Mouse (Mus musculus) forebrain, embryonic 14.5 days (tissue): Measurements from ENCODE around the gene Akain1. TPM values are rescaled to one million over a fixed set of nuclear protein-coding genes. Genes with fewer than 3 reads are reported as not detected.

ENCODE experiments used
- ATAC-seq: fragments of 200-750 bp; cut with Nextera tagmentation; 2 replicates; pipeline ENCODE4 v1.8.0; 2017; ENCODE audit warnings: mild to moderate bottlenecking, moderate library complexity
- DNase-seq: peaks from one replicate; pipeline ENCODE4 v3.0.0-alpha.2; 2015; ENCODE audit warnings: low spot score
- H3K27ac ChIP-seq: fragments of 300-500 bp; sonication (generic); 2 replicates; pipeline ENCODE4 v1.5.1; 2014; ENCODE audit warnings: low read depth, mild to moderate bottlenecking, control low read depth, low read length, moderate library complexity
- H3K27me3 ChIP-seq: fragments of 300-500 bp; sonication (generic); replicated peaks from 2 replicates; pipeline ENCODE4 v1.6.1; 2014; ENCODE audit warnings: low read length, control low read depth, mixed read lengths; ENCODE audit not compliant: control insufficient read depth, insufficient read depth
- H3K36me3 ChIP-seq: fragments of 300-500 bp; sonication (generic); 2 replicates; pipeline ENCODE4 v1.6.1; 2014; ENCODE audit warnings: low read length, control low read depth; ENCODE audit not compliant: control insufficient read depth, insufficient read depth
- H3K4me1 ChIP-seq: fragments of 300-500 bp; sonication (generic); 2 replicates; pipeline ENCODE4 v1.6.1; 2014; ENCODE audit warnings: antibody characterized with exemption, low read length, control low read depth; ENCODE audit not compliant: control insufficient read depth, insufficient read depth
- H3K4me2 ChIP-seq: fragments of 300-500 bp; sonication (generic); 2 replicates; pipeline ENCODE4 v1.6.1; 2014; ENCODE audit warnings: mild to moderate bottlenecking, control low read depth, low read length
- H3K4me3 ChIP-seq: fragments of 300-500 bp; sonication (generic); 2 replicates; pipeline ENCODE4 v1.5.1; 2014; ENCODE audit warnings: low read depth, low read length, control low read depth
- H3K9ac ChIP-seq: fragments of 300-500 bp; sonication (generic); 2 replicates; pipeline ENCODE4 v1.6.1; 2014; ENCODE audit warnings: mild to moderate bottlenecking, low read length, control low read depth, moderate library complexity
- H3K9me3 ChIP-seq: fragments of 300-500 bp; sonication (generic); replicated peaks from 2 replicates; pipeline ENCODE4 v1.6.1; 2016; ENCODE audit warnings: low read length, control low read depth, mixed read lengths; ENCODE audit not compliant: control insufficient read depth
- WGBS: fragments of 180-500 bp; shearing (Covaris S2); extraction: QIAGEN DNeasy Blood & Tissue Kit; methylation state at CpG from one replicate; pipeline ENCODE4 v1.1.7; 2014; 5-methylcytosine and 5-hydroxymethylcytosine counted together
- polyA plus RNA-seq: library from polyadenylated mRNA; unstranded; fragments of >200 nt; fragmentation: Nextera tagmentation; extraction: Ambion mirVana; gene quantifications from 2 replicates; pipeline ENCODE4 v1.2.1, GENCODE M21; 2014

Akain1 gene
- 0.21 and 0.36 TPM in 2 replicates for polyA plus RNA-seq

GRCm38 (mm10) chr17:69438990-69439491 lies at the start of gene Akain1:
Akain1 (plus strand) TSS chr17:69439326.
- ATAC-seq, result peak; percentile 93

GRCm38 (mm10) chr17:69396147-69397033 lies 42.7 kb upstream of the Akain1 start:
- Histone ChIP-seq H3K4me1 (0 out of 2 replicates have a peak, but pooled peaks cover 2% of the 10 kb centered on the region), H3K27ac (no peak overlapping the region), H3K9me3 (no peaks in the 10 kb centered on the region), H3K4me3 (no peak overlapping the region), H3K27me3 (no peaks in the 10 kb centered on the region), H3K36me3 (0 out of 2 replicates have a peak, but pooled peaks cover 4% of the 10 kb centered on the region), H3K4me2 (no peak overlapping the region), H3K9ac (no peak overlapping the region)
- no peak for ATAC-seq
- WGBS, result 26% methylated on average over 16 of the region's 16 CpGs
- DNase-seq, result no peak

More at GRCm38 (mm10) chr17:69438990-69439491, at the start of gene Akain1:
- Histone ChIP-seq H3K4me3 (peak within 1 kb of the TSS; percentile 52), H3K9me3 (no peaks in the 10 kb centered on the region), H3K36me3 (no peaks in the 10 kb centered on the region), H3K9ac (peak within 1 kb of the TSS; percentile 56), H3K27me3 (peaks cover 31% of the 10 kb centered on the region), H3K4me1 (peaks cover 4% of the 10 kb centered on the region; the same call in 1 of the 2 replicates), H3K4me2 (peak within 1 kb of the TSS; percentile 89), H3K27ac (no peak within 1 kb of the TSS)
- WGBS, result under 1% methylated on average over 40 of the region's 44 CpGs
- peak; percentile 76 for DNase-seq

DNA sequence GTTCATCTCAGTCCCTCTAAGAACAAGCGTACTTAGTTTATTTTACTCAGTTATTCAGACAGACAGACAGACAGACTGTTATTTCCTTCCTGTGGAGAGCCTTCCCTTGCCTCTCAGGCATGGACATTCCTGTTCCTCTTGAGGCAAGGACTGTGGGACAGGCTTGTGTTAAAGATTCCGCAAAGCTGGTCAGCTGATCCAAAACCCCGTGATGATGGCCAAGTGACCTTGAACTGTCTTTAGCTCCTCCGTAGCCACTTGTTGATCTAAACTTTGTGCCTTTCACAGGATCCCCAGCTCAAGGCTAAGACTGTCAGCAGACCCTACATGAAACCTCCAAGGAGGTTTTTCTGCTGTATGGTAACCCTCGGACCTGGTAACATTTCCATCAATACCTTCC lies 42.0 kb upstream of the Akain1 start:
- no peak overlapping the region for H3K9ac ChIP-seq
- DNase-seq (no peak), ATAC-seq (no peak)
- no peak overlapping the region for H3K4me2 ChIP-seq
- no peaks in the 10 kb centered on the region for H3K9me3 ChIP-seq
- no peaks in the 10 kb centered on the region for H3K27me3 ChIP-seq
- 67% methylated on average over 5 of the region's 5 CpGs for WGBS
- no peaks in the 10 kb centered on the region for H3K36me3 ChIP-seq
- 0 out of 2 replicates have a peak, but pooled peaks cover 2% of the 10 kb centered on the region for H3K4me1 ChIP-seq
- no peak overlapping the region for H3K27ac ChIP-seq
- no peak overlapping the region for H3K4me3 ChIP-seq

GRCm38 (mm10) chr17:69398092-69398491 lies 41.0 kb upstream of the Akain1 start:
- H3K27ac ChIP-seq, result no peak overlapping the region
- no peak overlapping the region for H3K9ac ChIP-seq
- no peak overlapping the region for H3K4me3 ChIP-seq
- no peak overlapping the region for H3K4me2 ChIP-seq
- H3K9me3 ChIP-seq, result no peaks in the 10 kb centered on the region
- ATAC-seq (no peak), DNase-seq (no peak)
- 0 out of 2 replicates have a peak, but pooled peaks cover 2% of the 10 kb centered on the region for H3K4me1 ChIP-seq
- no peaks in the 10 kb centered on the region for H3K36me3 ChIP-seq
- H3K27me3 ChIP-seq, result no peaks in the 10 kb centered on the region

- DNase-seq (no peak), ATAC-seq (no peak)
- H3K9ac ChIP-seq, result no peak overlapping the region
- WGBS, result 74% methylated on average over 2 of the region's 2 CpGs
- no peak overlapping the region for H3K4me3 ChIP-seq
- H3K27me3 ChIP-seq, result no peaks in the 10 kb centered on the region
- no peak overlapping the region for H3K27ac ChIP-seq
- no peaks in the 10 kb centered on the region for H3K36me3 ChIP-seq
- H3K9me3 ChIP-seq, result no peaks in the 10 kb centered on the region
- no peak overlapping the region for H3K4me2 ChIP-seq
- H3K4me1 ChIP-seq, result 0 out of 2 replicates have a peak, but pooled peaks cover under 1% of the 10 kb centered on the region
Observed at GRCm38 (mm10) chr17:69401146-69401545, 38.0 kb upstream of the Akain1 start.

DNA sequence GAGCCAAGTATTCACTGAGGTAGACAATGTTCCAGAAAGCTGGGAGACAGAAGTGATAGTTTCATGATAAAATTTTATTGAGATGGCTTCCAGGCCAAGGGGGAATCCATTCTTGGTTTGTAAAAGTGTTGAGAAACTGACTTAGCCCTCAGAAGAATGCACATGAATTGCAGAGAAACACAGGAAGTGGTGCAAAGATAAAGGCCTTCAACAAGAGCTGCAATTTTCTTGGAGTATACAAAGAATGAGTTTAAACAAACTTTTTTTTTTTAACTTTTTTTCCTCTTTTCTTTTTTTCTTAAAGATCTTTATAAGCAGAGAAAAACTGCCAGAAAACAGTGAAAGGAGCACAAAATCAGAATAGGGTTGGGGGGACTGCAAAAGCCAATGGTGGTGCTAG lies 23.0 kb upstream of the Akain1 start:
- DNase-seq (no peak), ATAC-seq (no peak)
- Histone ChIP-seq H3K27ac (no peak overlapping the region), H3K4me1 (peaks cover 6% of the 10 kb centered on the region; the same call in 1 of the 2 replicates), H3K4me2 (peak overlapping the region; percentile 60), H3K36me3 (no peaks in the 10 kb centered on the region), H3K9me3 (no peaks in the 10 kb centered on the region), H3K4me3 (peak overlapping the region; percentile 79; the same call in 1 of the 2 replicates), H3K9ac (peak overlapping the region; percentile 90; the same call in 1 of the 2 replicates), H3K27me3 (no peaks in the 10 kb centered on the region)

DNA sequence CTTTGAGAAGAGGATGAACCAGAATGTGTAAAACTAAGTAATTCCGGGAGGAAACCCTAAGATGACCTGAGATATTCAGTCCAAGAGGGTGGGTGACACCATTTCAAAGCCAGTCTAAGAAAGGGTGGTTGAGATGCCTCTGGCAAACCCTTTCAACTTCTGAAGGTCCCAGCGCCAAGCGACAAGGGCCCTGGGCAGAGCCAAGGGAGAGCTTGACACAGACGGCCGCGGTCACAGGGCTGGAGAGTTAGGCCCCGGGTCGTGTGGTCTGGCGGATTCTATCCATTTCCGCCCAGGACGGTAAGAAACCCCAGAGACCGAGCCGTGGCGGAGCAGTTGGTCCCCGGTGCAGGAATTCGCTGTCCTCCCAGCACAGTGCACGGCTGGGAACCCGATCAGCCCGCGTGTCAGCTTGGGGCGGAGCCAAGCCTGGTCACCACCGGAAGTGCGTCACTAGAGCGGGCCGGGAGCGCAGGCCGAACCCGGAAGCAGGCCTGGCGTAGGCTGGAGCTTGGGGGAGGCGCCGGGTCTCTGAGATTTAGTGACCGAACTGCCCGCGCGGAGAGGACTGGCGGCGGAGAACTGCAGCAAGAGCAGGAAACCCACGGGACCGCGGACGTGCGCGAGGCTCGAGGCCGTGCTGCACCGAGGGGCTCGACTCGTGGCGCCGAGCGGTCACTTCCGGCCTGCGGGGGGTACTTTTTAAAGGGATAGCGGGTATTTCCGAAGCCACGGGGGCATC lies 22.0 kb upstream of the Akain1 start:
- H3K4me1 ChIP-seq, result peaks cover 6% of the 10 kb centered on the region; the same call in 1 of the 2 replicates
- no peaks in the 10 kb centered on the region for H3K27me3 ChIP-seq
- no peaks in the 10 kb centered on the region for H3K9me3 ChIP-seq
- peak overlapping the region; percentile 90 for H3K9ac ChIP-seq
- ATAC-seq, result peak; percentile 99
- peak; percentile 96 for DNase-seq
- H3K36me3 ChIP-seq, result no peaks in the 10 kb centered on the region
- under 1% methylated on average over 56 of the region's 56 CpGs for WGBS
- H3K4me2 ChIP-seq, result peak overlapping the region; percentile 60
- peak overlapping the region; percentile 95 for H3K27ac ChIP-seq
- peak overlapping the region; percentile 79 for H3K4me3 ChIP-seq

DNA sequence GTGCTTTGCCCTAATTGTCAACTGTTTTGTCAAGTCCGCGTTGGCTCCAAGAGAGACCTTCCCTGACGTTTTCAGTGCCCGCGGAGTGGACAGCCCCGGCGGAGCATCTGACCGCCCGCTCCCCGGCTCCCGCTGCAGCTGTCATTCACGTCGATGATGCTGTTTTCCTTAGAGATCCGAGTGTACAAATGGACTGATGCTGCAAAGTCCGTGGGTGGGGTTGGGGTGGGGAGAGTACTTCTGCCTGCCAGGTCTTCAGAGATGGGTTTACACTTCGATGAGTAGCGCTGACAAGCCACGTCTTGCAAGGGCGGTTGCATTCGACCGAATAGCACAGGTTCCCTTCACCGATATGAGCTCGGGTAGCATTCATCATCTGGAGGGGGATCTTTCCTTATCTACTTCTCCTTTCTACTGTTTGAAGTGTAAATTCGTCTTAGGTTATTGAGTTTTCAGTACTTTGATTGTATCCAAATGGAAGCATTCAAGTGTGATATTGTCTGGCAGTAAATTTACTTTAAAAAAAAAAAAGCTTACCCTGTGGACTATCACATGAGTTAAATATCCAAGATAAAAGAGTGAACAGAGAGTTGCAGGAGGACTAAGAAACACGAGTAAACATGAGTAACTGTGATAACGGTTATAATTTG lies 21.3 kb upstream of the Akain1 start:
- DNase-seq (no peak), ATAC-seq (peak; percentile 54)
- peak overlapping the region; percentile 79 for H3K4me3 ChIP-seq
- peak overlapping the region; percentile 95; the same call in 1 of the 2 replicates for H3K27ac ChIP-seq
- no peaks in the 10 kb centered on the region for H3K36me3 ChIP-seq
- H3K4me1 ChIP-seq, result peaks cover 6% of the 10 kb centered on the region; the same call in 1 of the 2 replicates
- peak overlapping the region; percentile 55 for H3K4me2 ChIP-seq
- H3K9ac ChIP-seq, result peak overlapping the region; percentile 90
- H3K27me3 ChIP-seq, result no peaks in the 10 kb centered on the region
- H3K9me3 ChIP-seq, result no peaks in the 10 kb centered on the region
- WGBS, result 4% methylated on average over 26 of the region's 26 CpGs
